Mouse (Mus musculus) midbrain, embryonic 15.5 days (tissue): ENCODE results near the gene Acy3. TPM values are rescaled to one million over a fixed set of nuclear protein-coding genes. Genes with fewer than 3 reads are reported as not detected.

Experiments used
- ATAC-seq: fragments of 200-750 bp; cut with Nextera tagmentation; replicated peaks from 2 replicates; pipeline ENCODE4 v1.8.0; 2017; ENCODE audit warnings: moderate TSS enrichment
- H3K27ac ChIP-seq: fragments of 300-500 bp; sonication (generic); 2 replicates; pipeline ENCODE4 v1.5.1; 2015; ENCODE audit warnings: mild to moderate bottlenecking, inconsistent platforms
- H3K27me3 ChIP-seq: fragments of 300-500 bp; sonication (generic); replicated peaks from 2 replicates; pipeline ENCODE4 v1.6.1; 2015; ENCODE audit warnings: inconsistent platforms
- H3K36me3 ChIP-seq: fragments of 300-500 bp; sonication (generic); replicated peaks from 2 replicates; pipeline ENCODE4 v1.6.1; 2015; ENCODE audit warnings: inconsistent platforms
- H3K4me1 ChIP-seq: fragments of 300-500 bp; sonication (generic); 2 replicates; pipeline ENCODE4 v1.6.1; 2015; ENCODE audit warnings: inconsistent platforms
- H3K4me2 ChIP-seq: fragments of 300-500 bp; sonication (generic); 2 replicates; pipeline ENCODE4 v1.6.1; 2015; ENCODE audit warnings: inconsistent platforms, mild to moderate bottlenecking, moderate library complexity
- H3K4me3 ChIP-seq: fragments of 300-500 bp; sonication (generic); 2 replicates; pipeline ENCODE4 v1.5.1; 2015; ENCODE audit warnings: mild to moderate bottlenecking, inconsistent platforms
- H3K9ac ChIP-seq: fragments of 300-500 bp; sonication (generic); 2 replicates; pipeline ENCODE4 v1.6.1; 2015; ENCODE audit warnings: mild to moderate bottlenecking, inconsistent platforms
- H3K9me3 ChIP-seq: fragments of 300-500 bp; sonication (generic); 2 replicates; pipeline ENCODE4 v1.6.1; 2016; ENCODE audit warnings: inconsistent platforms
- WGBS: fragments of 180-500 bp; shearing (Covaris S2); methylation state at CpG from one replicate; pipeline ENCODE4 v1.1.7; 2015; ENCODE audit warnings: mixed read lengths; 5-methylcytosine and 5-hydroxymethylcytosine counted together
- polyA plus RNA-seq: library from polyadenylated mRNA; unstranded; fragments of >200 nt; fragmentation: Nextera tagmentation; extraction: Ambion mirVana; gene quantifications from 2 replicates; pipeline ENCODE4 v1.2.1, GENCODE M21; 2015

The Acy3 gene
- polyA plus RNA-seq, 1 experiment from 2014 or later = 1.7 TPM

- 75% methylated on average over 9 of the region's 9 CpGs for WGBS
- Histone ChIP-seq H3K9ac (no peak overlapping the region), H3K27ac (no peak overlapping the region), H3K9me3 (no peaks in the 10 kb centered on the region), H3K36me3 (no peaks in the 10 kb centered on the region), H3K4me3 (no peak overlapping the region), H3K4me2 (no peak overlapping the region), H3K27me3 (no peaks in the 10 kb centered on the region; the same call in 1 of the 2 replicates), H3K4me1 (no peaks in the 10 kb centered on the region)
- no peak for ATAC-seq
These were observed 5.5 kb upstream of the Acy3 start for GRCm38 (mm10) chr19:3980917-3981316.

GRCm38 (mm10) chr19:3983527-3984200, 2.7 kb upstream of the Acy3 start:
- no peak overlapping the region for H3K27ac ChIP-seq
- H3K27me3 ChIP-seq = no peaks in the 10 kb centered on the region; the same call in 1 of the 2 replicates
- 29% methylated on average over 9 of the region's 9 CpGs for WGBS
- ATAC-seq = no peak
- no peaks in the 10 kb centered on the region for H3K4me1 ChIP-seq
- no peaks in the 10 kb centered on the region for H3K36me3 ChIP-seq
- H3K4me3 ChIP-seq = no peak overlapping the region
- no peak overlapping the region for H3K9ac ChIP-seq
- no peaks in the 10 kb centered on the region for H3K9me3 ChIP-seq
- H3K4me2 ChIP-seq = no peak overlapping the region

GRCm38 (mm10) chr19:3985261-3985681, 1.1 kb upstream of the Acy3 start:
- WGBS = 16% methylated on average over 8 of the region's 8 CpGs
- H3K27me3 ChIP-seq = no peaks in the 10 kb centered on the region; the same call in 1 of the 2 replicates
- H3K36me3 ChIP-seq = no peaks in the 10 kb centered on the region
- no peak overlapping the region for H3K27ac ChIP-seq
- H3K4me2 ChIP-seq = no peak overlapping the region
- H3K9me3 ChIP-seq = no peaks in the 10 kb centered on the region
- ATAC-seq = no peak
- no peak overlapping the region for H3K4me3 ChIP-seq
- H3K4me1 ChIP-seq = no peaks in the 10 kb centered on the region
- H3K9ac ChIP-seq = no peak overlapping the region

GRCm38 (mm10) chr19:3988066-3988465, 1.7 kb downstream of the Acy3 start:
- Histone ChIP-seq H3K27me3 (peaks cover 2% of the 10 kb centered on the region; the same call in 1 of the 2 replicates), H3K4me1 (no peaks in the 10 kb centered on the region), H3K9me3 (no peaks in the 10 kb centered on the region), H3K4me2 (no peak overlapping the region), H3K9ac (no peak overlapping the region), H3K4me3 (no peak overlapping the region), H3K36me3 (no peaks in the 10 kb centered on the region), H3K27ac (no peak overlapping the region)
- 87% methylated on average over 14 of the region's 14 CpGs for WGBS
- ATAC-seq = no peak

- ATAC-seq = no peak
- WGBS = 84% methylated on average over 4 of the region's 4 CpGs
- Histone ChIP-seq H3K27me3 (peaks cover 2% of the 10 kb centered on the region; the same call in 1 of the 2 replicates), H3K27ac (no peak overlapping the region), H3K4me2 (no peak overlapping the region), H3K9me3 (no peaks in the 10 kb centered on the region), H3K4me3 (no peak overlapping the region), H3K4me1 (no peaks in the 10 kb centered on the region), H3K36me3 (no peaks in the 10 kb centered on the region), H3K9ac (no peak overlapping the region)
These were observed 2.4 kb downstream of the Acy3 start for GRCm38 (mm10) chr19:3988750-3989149.

GRCm38 (mm10) chr19:3990804-3991203, 4.4 kb downstream of the Acy3 start:
- no peak overlapping the region for H3K27ac ChIP-seq
- peaks cover 2% of the 10 kb centered on the region; the same call in 1 of the 2 replicates for H3K27me3 ChIP-seq
- H3K9me3 ChIP-seq = no peaks in the 10 kb centered on the region
- no peaks in the 10 kb centered on the region for H3K4me1 ChIP-seq
- H3K4me2 ChIP-seq = no peak overlapping the region
- H3K9ac ChIP-seq = no peak overlapping the region
- H3K36me3 ChIP-seq = no peaks in the 10 kb centered on the region
- 74% methylated on average over 6 of the region's 6 CpGs for WGBS
- no peak overlapping the region for H3K4me3 ChIP-seq
- ATAC-seq = no peak

GRCm38 (mm10) chr19:3991562-3991961, 5.2 kb downstream of the Acy3 start:
- 93% methylated on average over 3 of the region's 3 CpGs for WGBS
- H3K27me3 ChIP-seq = peaks cover 2% of the 10 kb centered on the region; the same call in 1 of the 2 replicates
- no peak overlapping the region for H3K4me2 ChIP-seq
- no peak for ATAC-seq
- H3K4me3 ChIP-seq = no peak overlapping the region
- no peaks in the 10 kb centered on the region for H3K9me3 ChIP-seq
- no peak overlapping the region for H3K27ac ChIP-seq
- no peaks in the 10 kb centered on the region for H3K4me1 ChIP-seq
- H3K36me3 ChIP-seq = no peaks in the 10 kb centered on the region
- no peak overlapping the region for H3K9ac ChIP-seq

GRCm38 (mm10) chr19:3991966-3992365, 5.6 kb downstream of the Acy3 start:
- 91% methylated on average over 3 of the region's 3 CpGs for WGBS
- Histone ChIP-seq H3K9ac (no peak overlapping the region), H3K9me3 (no peaks in the 10 kb centered on the region), H3K27me3 (peaks cover 2% of the 10 kb centered on the region; the same call in 1 of the 2 replicates), H3K4me3 (no peak overlapping the region), H3K27ac (no peak overlapping the region), H3K4me2 (no peak overlapping the region), H3K36me3 (no peaks in the 10 kb centered on the region), H3K4me1 (no peaks in the 10 kb centered on the region)
- ATAC-seq = no peak

GRCm38 (mm10) chr19:3992416-3992815, 6.0 kb downstream of the Acy3 start, which contains the start of gene Tbx10:
Tbx10 (plus strand) TSS chr19:3992752.
- H3K4me2 ChIP-seq = no peak within 1 kb of the TSS
- H3K4me3 ChIP-seq = no peak within 1 kb of the TSS
- H3K36me3 ChIP-seq = no peaks in the 10 kb centered on the region
- WGBS = 52% methylated on average over 5 of the region's 5 CpGs
- H3K4me1 ChIP-seq = no peaks in the 10 kb centered on the region
- H3K27me3 ChIP-seq = peaks cover 2% of the 10 kb centered on the region; the same call in 1 of the 2 replicates
- no peaks in the 10 kb centered on the region for H3K9me3 ChIP-seq
- no peak within 1 kb of the TSS for H3K27ac ChIP-seq
- no peak for ATAC-seq
- no peak within 1 kb of the TSS for H3K9ac ChIP-seq

GRCm38 (mm10) chr19:3994932-3995331, 8.6 kb downstream of the Acy3 start:
- 74% methylated on average over 6 of the region's 6 CpGs for WGBS
- no peak for ATAC-seq
- Histone ChIP-seq H3K9ac (no peak overlapping the region), H3K27me3 (peaks cover 2% of the 10 kb centered on the region; the same call in 1 of the 2 replicates), H3K9me3 (no peaks in the 10 kb centered on the region), H3K4me2 (no peak overlapping the region), H3K4me3 (no peak overlapping the region), H3K36me3 (no peaks in the 10 kb centered on the region), H3K4me1 (peaks cover 8% of the 10 kb centered on the region), H3K27ac (no peak overlapping the region)

GRCm38 (mm10) chr19:3995505-3995904, 9.1 kb downstream of the Acy3 start:
- peaks cover 8% of the 10 kb centered on the region for H3K4me1 ChIP-seq
- H3K9me3 ChIP-seq = no peaks in the 10 kb centered on the region
- H3K36me3 ChIP-seq = no peaks in the 10 kb centered on the region
- 84% methylated on average over 3 of the region's 3 CpGs for WGBS
- H3K27me3 ChIP-seq = peaks cover 2% of the 10 kb centered on the region; the same call in 1 of the 2 replicates
- no peak for ATAC-seq
- no peak overlapping the region for H3K4me2 ChIP-seq
- H3K27ac ChIP-seq = no peak overlapping the region
- no peak overlapping the region for H3K4me3 ChIP-seq
- no peak overlapping the region for H3K9ac ChIP-seq

- peaks cover 2% of the 10 kb centered on the region; the same call in 1 of the 2 replicates for H3K27me3 ChIP-seq
- ATAC-seq = no peak
- no peak overlapping the region for H3K4me3 ChIP-seq
- no peak overlapping the region for H3K4me2 ChIP-seq
- no peak overlapping the region for H3K27ac ChIP-seq
- peaks cover 12% of the 10 kb centered on the region for H3K4me1 ChIP-seq
- no peak overlapping the region for H3K9ac ChIP-seq
- H3K36me3 ChIP-seq = no peaks in the 10 kb centered on the region
- no peaks in the 10 kb centered on the region for H3K9me3 ChIP-seq
- whole genome bisulfite sequencing = 78% methylated on average over 7 of the region's 7 CpGs
These were observed 9.7 kb downstream of the Acy3 start for GRCm38 (mm10) chr19:3996106-3996505.

- Histone ChIP-seq H3K4me1 (peaks cover 18% of the 10 kb centered on the region), H3K27me3 (peaks cover 2% of the 10 kb centered on the region; the same call in 1 of the 2 replicates), H3K36me3 (no peaks in the 10 kb centered on the region), H3K4me2 (no peak overlapping the region), H3K9me3 (no peaks in the 10 kb centered on the region), H3K9ac (no peak overlapping the region), H3K4me3 (no peak overlapping the region), H3K27ac (no peak overlapping the region)
- no peak for ATAC-seq
- WGBS = 75% methylated on average over 8 of the region's 8 CpGs
These were observed 10.4 kb downstream of the Acy3 start for GRCm38 (mm10) chr19:3996747-3997146.
